Mouse (Mus musculus) hindlimb bud, embryonic 11.5 days (tissue): ENCODE results near the gene Nat8f6.
"Not testable (repeated sequence)": the region's sequence is repeated elsewhere in the genome, so short reads cannot be mapped to it uniquely, and the experiment has no call there.

Experiments
- DNase-seq: peaks from one replicate; pipeline ENCODE4 v3.0.0-alpha.2; 2012; ENCODE audit warnings: low read depth, low spot score; ENCODE audit errors: extremely low spot score

The Nat8f6 gene

DNA sequence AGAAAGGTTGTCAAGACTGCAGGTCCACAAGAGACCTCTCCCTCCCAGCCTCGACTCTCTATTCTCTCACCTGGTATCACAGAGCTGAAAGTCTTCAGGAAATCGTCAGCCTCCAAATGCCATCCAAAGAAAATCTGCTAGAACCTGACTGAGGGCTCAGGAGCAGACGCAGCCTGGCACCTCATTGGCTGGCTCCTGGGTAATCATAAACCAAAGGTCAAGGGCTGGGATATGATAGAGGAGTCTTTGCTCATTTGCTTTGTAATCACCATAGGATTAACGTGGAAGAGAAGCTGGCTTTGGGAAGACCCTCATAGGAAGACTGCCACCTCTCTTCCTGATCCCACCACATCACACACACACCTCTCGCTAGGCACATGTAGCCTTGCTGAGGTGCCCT, at the start of gene Nat8f6, which contains the start of gene Nat8f5:
Gene Nat8f6 (minus strand): TSS at position 118 of the 400 bp plus-strand sequence.
Gene Nat8f5 (minus strand): TSS at position 136 of the 400 bp plus-strand sequence.
- DNase-seq = no peak

DNA sequence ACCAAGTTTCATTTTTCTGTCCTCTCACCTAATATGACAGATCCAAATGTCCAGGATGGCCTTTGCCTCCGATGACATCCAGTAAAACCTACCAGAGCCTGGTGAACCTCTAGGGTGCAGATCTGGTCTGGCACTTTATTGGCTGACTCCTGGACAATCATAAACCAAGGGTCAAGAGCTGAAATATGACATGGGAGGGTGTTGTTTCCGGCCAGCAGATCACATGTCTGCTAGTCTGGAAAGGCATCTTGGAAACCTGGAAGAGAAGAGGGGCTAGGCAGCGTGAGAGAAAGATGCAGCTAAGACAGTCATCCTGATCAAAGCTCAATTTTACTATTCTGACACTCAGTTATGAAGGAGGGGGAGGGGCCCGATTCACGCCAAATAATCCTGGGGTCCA, 48.3 kb upstream of the Nat8f6 start, which contains the start of gene Nat8f2:
Gene Nat8f2 (minus strand): TSS at position 153 of the 400 bp plus-strand sequence.
- DNase-seq = not testable (repeated sequence)

DNA sequence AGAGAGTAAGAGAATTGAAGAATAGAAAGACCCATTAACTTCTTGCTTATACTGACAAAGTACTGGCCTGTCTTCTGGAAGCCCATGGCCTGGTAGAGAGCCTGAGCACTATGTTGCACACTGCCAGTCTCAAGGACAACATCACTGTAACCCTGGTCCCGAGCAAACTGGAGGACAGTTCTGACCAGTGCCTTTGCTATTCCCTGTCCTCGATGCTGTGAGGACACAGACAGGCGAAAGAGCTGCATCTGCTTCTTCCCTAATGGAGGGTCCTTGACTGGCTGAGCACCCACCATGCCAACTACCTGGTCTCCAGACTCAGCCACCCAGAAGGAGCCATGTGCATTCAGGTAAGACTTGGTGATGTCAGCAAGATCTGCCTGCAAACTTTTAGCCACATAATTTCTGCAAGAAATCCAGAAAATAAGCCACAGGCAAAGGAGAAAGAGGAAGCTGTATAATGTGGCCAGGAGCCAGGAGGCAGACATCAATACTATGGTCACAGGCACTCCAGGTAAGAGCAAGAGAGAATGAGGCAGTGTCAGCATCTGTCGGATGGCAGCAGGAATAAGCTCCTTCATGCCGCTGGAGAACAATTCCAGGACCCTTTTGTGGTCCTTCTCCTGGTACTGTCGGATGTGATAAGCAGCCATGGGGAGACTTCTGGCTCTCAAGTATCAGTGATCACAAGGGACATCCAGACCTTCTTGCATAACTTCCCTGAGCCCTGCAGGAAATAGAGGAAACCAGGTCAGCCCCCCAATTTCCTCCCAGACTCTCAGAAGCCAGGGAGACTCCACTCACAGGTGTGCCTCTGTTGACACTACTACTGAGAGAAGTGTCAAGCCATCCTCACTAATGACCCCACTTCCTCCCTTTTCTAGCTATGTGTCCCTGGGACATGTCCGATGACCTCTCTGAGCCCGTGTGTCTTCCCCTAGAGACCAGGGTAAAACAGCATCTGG, 47.3 kb upstream of the Nat8f6 start:
- DNase-seq = no peak

DNA sequence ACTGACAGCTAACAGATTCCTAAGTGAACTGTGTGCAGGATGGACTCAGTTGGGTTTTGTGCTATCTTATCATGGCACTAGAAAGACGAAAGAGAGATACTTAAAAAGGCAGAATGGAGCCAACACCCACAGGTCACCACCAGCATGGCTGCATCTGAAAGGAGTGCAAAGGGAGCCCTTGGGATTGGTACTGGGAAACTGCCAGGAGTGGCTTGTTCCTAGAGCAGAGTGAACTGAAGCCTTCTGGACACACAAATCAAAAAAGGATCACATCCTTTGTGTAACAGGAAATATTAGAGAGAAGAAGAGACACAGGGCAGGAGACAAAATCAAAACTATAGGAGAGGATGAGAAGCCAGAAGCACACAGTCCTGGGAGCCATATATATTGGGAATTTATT, 46.2 kb upstream of the Nat8f6 start:
- DNase-seq = not testable (repeated sequence)

DNA sequence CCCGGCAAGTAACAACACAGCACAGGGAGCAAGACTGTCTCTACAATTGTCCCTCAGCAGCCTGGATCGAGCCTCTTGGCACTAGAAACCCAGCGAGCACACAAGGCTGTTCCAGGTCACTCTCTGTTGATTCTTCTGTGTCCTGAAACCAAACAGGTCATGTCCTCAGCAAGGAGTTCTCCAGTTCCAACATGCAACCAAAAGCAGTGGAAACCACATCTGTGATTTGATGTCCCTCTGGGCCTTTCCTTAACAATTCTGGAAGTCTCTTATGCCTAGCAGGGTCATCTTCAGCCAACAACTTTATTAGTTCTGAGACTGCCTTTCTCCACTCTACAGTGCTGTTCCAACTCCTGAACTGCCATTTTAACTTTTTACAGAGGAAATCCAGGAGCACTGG, 45.4 kb upstream of the Nat8f6 start:
- DNase-seq = not testable (repeated sequence)

DNA sequence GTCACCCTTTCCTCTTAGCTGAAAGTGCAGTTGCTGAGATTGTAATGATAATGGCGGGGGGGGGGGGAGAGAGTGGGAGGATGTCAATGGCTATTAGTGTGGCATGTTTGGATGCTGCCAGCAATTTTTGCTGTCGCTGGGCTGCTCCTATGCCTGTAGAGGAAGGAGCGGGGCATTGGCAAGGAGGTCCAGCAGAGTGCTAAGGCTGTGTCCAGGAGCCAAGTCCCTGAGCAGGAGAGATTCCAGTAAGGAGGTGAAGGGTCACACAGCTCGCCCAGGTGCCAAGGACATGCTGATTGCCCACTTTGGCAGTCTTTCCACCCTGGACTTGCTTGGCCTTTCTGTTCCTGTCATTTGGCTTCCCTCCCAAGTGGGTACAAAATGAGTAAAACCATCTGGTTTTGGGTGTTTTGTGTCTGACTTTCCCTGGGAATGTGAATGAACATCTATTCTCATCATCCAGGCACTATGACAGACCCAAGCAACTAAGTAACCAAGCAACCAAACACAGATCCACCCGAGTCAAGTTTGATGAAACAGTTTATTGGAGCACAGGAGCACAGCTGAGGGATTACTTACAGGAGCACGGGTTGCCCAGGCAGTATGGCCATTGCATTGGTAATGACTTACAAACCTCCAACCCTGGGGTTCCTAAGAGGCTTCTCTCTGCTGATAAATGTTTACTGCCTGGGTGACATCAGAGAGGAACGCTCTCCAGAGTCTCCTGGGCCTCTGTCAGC, 44.3 kb upstream of the Nat8f6 start:
- not testable (repeated sequence) for DNase-seq

DNA sequence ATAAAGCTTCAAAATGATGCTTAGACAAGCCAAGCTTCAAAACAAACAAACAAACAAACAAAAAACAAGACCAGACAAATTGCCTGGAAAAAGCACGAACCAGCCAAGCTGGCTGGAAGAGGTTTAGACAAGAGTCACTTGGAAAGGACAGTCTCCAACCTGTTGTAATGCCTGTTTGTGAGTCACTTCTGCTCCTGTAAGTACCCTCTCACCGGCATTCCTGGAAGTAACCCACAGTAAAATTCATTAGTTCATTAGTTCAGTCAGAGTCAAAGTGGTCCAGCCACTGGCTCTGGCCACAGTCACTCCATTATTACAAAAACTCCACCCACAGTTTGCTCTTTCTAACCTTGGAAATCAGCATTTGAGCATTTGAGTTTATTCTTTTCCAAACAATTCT, 43.1 kb upstream of the Nat8f6 start:
- no peak for DNase-seq

DNA sequence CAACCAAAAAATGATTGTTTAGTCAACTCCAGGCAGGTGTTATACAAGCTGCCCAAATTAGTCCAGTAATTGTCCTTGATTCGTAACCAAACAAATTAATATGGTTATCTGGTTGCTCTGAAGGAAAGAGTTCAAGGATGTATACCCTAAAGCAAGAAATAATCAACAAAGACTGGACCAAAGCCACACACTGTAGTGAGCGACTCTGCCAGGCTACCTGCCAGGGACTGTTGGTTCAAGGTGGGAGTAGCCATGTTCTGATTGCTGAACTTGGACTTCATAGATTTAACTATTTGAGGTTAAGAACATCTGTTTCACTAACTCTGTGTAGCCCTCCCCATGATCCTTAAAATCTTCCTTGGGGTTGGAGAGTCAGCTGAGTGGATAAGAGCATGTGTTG, 42.4 kb upstream of the Nat8f6 start:
- DNase-seq = no peak

DNA sequence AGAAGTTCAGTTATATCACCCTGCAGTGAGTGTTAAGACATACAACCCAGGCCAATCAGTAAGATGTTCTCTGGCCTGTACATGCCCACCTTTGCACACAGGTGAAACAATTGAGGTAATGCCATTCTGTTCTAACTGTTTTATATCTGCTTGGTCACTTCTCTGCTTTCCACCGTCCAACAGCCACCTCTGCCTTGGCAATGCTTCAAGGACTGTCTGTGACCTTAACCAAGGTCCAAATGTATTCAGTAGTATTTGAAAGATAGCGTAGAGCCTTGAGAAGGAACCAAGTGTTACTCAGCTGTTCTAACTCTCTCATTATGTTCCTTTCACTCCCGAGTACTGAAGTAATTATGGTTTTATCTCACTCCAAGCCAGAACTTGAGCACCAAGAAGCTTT, 41.8 kb upstream of the Nat8f6 start:
- no peak for DNase-seq

DNA sequence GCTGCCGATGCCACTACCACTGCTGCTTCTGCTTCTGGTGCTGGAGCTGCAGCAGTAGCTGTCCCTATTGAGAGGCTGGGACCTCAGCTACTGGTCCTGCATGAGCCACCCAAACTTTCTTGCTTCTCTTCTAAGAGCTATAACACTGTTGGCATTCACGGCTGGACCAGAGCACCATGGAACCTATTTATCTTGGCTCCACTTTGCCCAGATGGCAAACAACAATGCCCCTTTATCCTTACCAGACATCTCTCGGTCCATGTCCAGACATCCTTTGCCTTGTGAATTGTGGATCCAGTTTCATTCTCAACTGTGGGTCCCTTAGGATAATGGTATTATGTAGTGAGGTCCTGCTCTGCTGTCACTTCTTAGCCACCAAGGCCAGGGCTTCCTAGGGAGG, 40.5 kb upstream of the Nat8f6 start:
- no peak for DNase-seq

DNA sequence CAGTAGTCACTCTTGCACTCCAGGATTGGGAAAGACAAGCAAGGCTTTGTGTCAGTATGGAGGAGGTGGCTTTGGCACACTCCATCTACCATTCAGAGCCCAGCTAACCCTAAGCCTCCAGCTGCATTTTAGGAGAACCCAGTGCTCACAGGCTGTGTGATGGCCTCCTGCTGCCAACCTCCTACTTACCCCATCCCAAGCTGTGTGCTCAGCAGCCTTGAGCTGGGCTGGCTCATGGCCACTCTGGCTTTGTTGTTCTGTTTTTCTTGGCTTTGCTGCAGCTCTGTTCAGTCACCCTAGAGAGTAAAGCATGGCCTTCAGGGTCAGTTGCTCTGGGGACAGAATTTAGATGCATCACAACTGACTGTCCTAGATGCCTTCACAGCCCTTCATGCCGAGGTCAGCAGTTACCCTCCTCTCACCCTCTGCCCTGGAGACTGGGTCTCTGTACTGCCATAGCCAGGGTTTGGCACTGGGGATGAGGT, 35.5 kb upstream of the Nat8f6 start:
- no peak for DNase-seq

DNA sequence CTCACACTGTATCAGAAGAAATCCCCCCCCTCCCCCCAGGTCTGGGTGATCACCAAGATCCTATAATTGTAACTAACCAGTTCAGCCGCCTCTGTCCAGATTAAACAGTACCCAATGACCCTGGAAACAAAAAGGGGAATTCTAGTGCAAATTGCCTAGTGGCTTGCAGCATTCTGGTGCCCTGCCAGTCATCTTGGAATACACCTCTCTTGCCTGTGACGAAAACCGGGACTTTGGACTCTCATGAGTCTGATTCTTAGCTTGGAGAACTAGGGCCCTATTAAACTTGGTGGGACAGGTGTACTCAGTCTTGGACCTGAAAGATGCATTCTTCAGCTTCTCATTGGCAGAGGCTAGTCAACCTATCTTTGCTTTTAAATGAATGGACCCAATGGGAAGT, 32.7 kb upstream of the Nat8f6 start:
- no peak for DNase-seq

DNA sequence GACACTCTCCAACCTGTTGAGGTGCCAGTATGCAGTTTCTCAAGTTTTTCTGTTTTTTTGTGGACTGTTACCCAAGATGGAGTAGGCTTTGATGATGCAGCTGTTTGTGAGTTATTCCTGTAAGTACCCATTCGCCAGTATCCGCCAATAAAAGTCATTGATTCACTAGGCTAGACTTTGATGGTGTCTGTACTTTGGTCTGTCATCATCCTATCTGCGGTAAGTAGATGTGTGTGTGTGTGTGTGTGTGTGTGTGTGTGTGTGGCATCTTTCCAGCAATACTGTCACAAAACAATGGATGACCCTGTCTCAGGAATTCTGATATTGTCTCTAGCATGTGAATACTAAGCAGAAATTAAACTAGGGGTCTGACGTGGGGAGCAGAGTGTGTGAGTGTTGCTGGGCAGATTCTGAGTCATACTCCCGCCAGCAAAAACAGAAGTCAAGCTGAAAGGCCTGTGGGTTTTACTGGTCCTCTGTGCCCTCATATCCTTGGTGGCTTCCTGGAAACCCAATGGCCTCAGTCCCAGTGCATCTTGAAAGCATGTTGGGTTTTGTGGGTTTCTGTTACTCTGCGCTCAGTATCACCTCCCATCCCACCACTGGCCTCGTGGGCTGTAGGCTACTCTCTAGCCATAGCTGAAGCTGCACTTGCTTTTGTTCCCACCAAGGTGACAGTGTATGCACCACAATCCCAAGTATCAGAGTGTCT, 30.5 kb upstream of the Nat8f6 start:
- DNase-seq = no peak

DNA sequence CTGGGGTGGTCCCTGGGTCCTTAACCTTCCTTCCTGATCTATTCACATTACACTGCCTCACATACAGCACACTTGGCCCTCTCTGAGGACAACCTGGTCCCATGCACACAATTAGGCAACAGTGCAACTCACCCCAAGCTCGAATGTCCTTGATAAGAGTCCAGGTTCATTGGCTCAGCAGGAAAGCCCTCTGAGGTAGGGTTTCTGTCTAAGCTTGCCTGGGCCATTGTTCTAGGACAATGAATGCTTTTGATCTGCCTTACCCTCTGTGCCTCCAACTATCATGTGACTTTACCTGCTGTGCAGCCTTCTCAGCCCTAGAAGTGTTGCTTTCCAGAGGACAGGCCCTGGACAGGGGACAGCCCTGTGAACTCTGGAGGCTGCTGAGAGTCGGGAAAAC, 28.5 kb upstream of the Nat8f6 start:
- no peak for DNase-seq

DNA sequence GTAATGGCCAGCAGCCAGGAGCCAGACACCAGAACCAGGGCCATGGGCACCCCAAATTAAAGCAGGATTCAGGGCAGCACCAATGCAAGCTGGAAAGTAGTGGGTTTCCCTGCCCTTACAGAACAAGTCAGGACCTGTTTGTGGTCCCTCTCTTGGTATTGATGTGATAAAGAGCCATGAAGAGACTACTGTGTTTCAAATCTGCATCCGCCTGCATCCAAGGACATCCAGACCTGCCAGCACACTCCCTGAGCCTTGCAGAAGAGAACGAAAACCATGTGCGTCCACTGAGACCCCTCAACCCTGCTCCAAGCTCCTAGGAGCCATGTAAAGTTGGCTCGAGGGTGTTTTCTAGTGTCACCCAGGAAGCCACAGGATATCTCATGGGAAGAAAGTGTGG, 27.4 kb upstream of the Nat8f6 start:
- DNase-seq = no peak

DNA sequence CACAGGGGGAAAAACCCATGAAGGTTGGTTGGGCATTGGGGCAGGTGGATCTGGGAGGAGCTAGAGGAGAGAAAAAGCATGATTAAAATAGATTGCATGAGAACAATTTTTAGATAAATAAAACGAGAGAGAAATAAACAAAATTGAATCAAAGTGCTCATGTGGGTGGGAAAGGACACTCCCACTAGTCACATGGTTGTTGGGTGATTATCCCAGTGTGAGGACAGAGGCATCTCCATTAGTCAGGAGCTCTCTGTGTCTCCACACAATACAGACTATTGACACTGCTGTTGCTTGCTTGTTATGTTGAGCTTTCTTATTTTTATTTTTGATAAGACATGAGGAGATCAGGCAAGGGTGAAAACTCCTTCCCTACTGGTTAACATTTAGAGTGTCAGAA, 26.2 kb upstream of the Nat8f6 start:
- DNase-seq = no peak

DNA sequence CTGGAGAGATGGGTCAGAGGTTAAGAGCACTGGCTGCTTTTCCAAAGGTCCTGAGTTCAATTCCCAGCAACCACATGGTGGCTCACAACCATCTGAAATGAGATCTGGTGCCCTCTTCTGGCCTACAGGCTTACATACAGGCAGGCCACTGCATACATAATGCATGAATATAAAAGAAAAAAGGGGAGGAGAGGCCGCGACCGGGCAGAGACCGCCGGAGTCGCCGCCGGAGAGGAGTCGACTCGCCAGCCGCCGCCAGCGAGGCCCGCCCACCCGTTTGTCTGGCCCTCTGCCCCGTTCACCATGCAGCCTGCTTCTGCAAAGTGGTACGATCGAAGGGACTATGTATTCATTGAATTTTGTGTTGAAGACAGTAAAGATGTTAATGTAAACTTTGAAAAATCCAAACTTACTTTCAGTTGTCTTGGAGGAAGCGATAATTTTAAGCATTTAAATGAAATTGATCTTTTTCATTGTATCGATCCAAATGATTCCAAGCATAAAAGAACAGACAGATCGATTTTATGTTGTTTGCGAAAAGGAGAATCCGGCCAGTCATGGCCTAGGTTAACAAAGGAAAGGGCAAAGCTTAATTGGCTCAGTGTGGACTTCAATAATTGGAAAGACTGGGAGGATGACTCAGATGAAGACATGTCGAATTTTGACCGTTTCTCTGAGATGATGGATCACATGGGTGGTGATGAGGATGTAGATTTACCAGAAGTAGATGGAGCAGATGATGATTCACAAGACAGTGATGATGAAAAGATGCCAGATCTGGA, 23.1 kb upstream of the Nat8f6 start:
- not testable (repeated sequence) for DNase-seq

DNA sequence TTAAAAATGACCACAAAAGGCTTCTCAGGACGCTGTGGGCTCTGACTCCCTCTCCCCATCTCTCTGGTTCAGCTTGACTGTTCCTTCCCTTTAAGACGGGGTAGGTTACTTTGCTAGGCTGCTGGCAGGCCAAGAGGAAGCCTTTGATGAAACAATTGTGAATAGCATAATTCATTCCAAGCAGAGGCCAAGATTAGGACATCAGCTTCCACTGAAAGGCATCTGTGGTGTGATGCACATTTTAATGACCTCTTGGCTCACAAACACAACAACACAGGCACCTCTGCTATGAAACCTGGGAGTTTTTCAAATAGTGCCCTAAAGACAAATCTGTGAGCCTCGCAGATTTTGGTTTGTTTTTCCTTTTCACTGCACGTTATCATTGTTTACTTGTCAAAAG, 19.2 kb upstream of the Nat8f6 start:
- DNase-seq = no peak

DNA sequence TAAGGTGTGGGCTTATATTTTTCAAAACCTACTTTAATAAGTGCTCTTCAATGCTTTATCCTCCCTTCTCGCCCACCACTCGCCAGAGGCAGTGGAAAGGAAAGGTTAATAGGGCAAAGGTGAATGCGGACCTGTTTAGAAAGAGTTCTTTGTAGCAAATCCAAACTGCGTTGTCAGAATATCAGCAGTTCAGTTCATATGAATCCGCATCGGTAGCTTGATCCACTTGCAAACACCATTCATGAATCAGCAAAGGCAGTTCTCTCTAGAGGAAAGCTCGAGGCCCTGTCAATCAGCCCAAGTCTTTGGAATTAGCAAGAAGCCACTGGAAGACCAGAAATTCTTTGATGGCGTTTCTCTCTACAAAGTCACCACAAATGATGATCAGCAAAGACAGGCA, 17.9 kb upstream of the Nat8f6 start:
- no peak for DNase-seq

DNA sequence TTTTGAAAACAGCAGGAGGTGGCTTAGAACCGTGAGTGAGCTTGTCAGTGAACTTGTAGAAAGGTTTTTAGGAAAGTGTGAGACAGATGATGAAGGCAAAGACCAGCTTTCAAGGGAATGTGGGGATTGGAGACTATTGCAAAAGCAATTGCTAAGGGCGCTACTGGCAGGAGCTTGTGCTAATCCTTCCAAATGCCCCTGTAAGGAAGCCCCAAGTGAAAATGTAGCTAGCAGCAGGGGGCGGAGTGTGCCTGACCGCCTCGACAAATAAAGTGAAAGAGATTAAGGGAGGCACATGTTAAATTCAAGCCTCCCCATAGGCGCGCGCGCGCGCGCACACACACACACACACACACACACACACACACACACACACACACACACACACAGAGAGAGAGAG, 16.6 kb upstream of the Nat8f6 start:
- DNase-seq = not testable (repeated sequence)
